Mouse (Mus musculus): ENCODE results near the gene Tmem119. TPM values are rescaled to one million over a fixed set of nuclear protein-coding genes. Genes with fewer than 3 reads are reported as not detected.
A peak's percentile ranks its signal among the peaks of the same experiment; 100 is the strongest.

The Tmem119 gene
- polyA plus RNA-seq, 1 experiment from 2014 or later: 107 TPM

DNA sequence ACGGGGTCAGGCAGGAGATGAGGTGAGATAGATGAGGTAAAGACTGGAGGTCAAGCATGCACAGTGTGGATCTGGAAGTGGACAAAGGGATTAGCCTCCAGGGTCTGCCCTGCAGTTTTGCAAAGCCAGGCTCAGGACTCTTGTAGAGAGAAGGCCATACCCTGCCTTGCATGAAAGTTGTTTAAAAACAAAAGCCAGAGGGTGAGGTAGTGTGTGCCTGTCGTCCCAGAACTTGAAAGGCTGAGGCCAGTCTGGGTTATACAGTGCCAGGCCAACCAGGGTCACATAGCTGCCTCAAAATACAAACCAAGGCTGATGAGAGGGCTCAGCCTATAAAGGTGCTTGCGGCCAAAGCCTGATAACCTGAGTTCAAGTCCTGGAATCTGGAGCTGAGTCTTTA is 31.4 kb upstream of the Tmem119 start:
- Histone ChIP-seq H3K4me1 (ENCODE audit: insufficient read depth, low read depth, low read length) (no peaks in the 10 kb centered on the region), H3K9ac (replicated peaks; ENCODE audit: low read depth) (no peak overlapping the region), H3K4me2 (replicated peaks; ENCODE audit: low read depth, low read length) (no peak overlapping the region), H3K4me3 (ENCODE audit: low read depth, low read length) (no peak overlapping the region), H3K36me3 (ENCODE audit: insufficient read depth, low read length) (no peaks in the 10 kb centered on the region), H3K27ac (ENCODE audit: low read length) (no peak overlapping the region), H3K9me3 (ENCODE audit: low read length) (no peaks in the 10 kb centered on the region), H3K27me3 (replicated peaks; ENCODE audit: insufficient read depth, low read length) (no peaks in the 10 kb centered on the region)
- ATAC-seq (no peak), DNase-seq (ENCODE audit: low spot score) (no peak)
- WGBS: 43% methylated on average over 3 of the region's 3 CpGs
- TF ChIP-seq EP300 (IDR thresholded peaks at IDR 0.05) (no peak), CTCF (IDR thresholded peaks at IDR 0.05) (no peak)

DNA sequence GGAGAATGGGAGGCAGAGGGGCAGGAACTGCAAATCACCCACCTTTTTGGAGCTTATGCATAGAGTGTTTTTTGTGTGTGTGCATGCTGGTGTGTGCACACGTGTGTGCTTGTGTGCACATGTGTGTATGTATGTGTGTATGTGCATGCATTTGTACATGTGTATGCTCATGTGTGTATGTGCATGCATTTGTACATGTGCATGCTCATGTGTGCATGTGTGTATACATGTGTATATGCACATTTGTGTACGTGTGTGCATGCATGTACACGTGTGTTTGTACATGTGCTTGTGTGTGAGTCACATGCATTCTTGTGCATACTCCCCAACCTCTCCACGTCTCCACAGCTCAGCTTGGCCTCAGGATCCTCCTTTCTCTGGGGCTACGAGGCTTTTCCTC is 30.5 kb upstream of the Tmem119 start:
- no peak for ATAC-seq

GRCm38 (mm10) chr5:113830292-113830643 is 30.0 kb upstream of the Tmem119 start:
- no peak overlapping the region for H3K4me2 ChIP-seq (replicated peaks; ENCODE audit: low read depth, low read length)
- ATAC-seq (peak; percentile 25; the same call in 1 of the 2 replicates), DNase-seq (ENCODE audit: low spot score) (no peak)
- WGBS: 39% methylated on average over 10 of the region's 10 CpGs
- H3K27ac ChIP-seq (ENCODE audit: low read length): no peak overlapping the region
- no peaks in the 10 kb centered on the region for H3K27me3 ChIP-seq (replicated peaks; ENCODE audit: insufficient read depth, low read length)
- TF ChIP-seq CTCF (IDR thresholded peaks at IDR 0.05): no peak
- TF ChIP-seq EP300 (IDR thresholded peaks at IDR 0.05): no peak
- H3K36me3 ChIP-seq (ENCODE audit: insufficient read depth, low read length): no peaks in the 10 kb centered on the region
- no peak overlapping the region for H3K9ac ChIP-seq (replicated peaks; ENCODE audit: low read depth)
- H3K4me1 ChIP-seq (ENCODE audit: insufficient read depth, low read depth, low read length): no peaks in the 10 kb centered on the region
- no peaks in the 10 kb centered on the region for H3K9me3 ChIP-seq (ENCODE audit: low read length)
- H3K4me3 ChIP-seq (ENCODE audit: low read depth, low read length): no peak overlapping the region

More for the DNA sequence above, 30.5 kb upstream of the Tmem119 start:
- no peak overlapping the region for H3K9ac ChIP-seq (replicated peaks; ENCODE audit: low read depth)
- TF ChIP-seq CTCF (IDR thresholded peaks at IDR 0.05) (no peak), EP300 (IDR thresholded peaks at IDR 0.05) (no peak)
- H3K27ac ChIP-seq (ENCODE audit: low read length): no peak overlapping the region
- no peaks in the 10 kb centered on the region for H3K27me3 ChIP-seq (replicated peaks; ENCODE audit: insufficient read depth, low read length)
- 78% methylated on average over 5 of the region's 5 CpGs for WGBS
- H3K4me3 ChIP-seq (ENCODE audit: low read depth, low read length): no peak overlapping the region
- H3K4me1 ChIP-seq (ENCODE audit: insufficient read depth, low read depth, low read length): no peaks in the 10 kb centered on the region
- H3K36me3 ChIP-seq (ENCODE audit: insufficient read depth, low read length): no peaks in the 10 kb centered on the region
- H3K9me3 ChIP-seq (ENCODE audit: low read length): no peaks in the 10 kb centered on the region
- no peak overlapping the region for H3K4me2 ChIP-seq (replicated peaks; ENCODE audit: low read depth, low read length)
- no peak for DNase-seq (ENCODE audit: low spot score)

GRCm38 (mm10) chr5:113829566-113830291 is 29.4 kb upstream of the Tmem119 start:
- WGBS: 45% methylated on average over 7 of the region's 7 CpGs
- DNase-seq (ENCODE audit: low spot score) (no peak), ATAC-seq (no peak)
- Histone ChIP-seq H3K9ac (replicated peaks; ENCODE audit: low read depth) (no peak overlapping the region), H3K27me3 (replicated peaks; ENCODE audit: insufficient read depth, low read length) (no peaks in the 10 kb centered on the region), H3K4me3 (ENCODE audit: low read depth, low read length) (no peak overlapping the region), H3K9me3 (ENCODE audit: low read length) (no peaks in the 10 kb centered on the region), H3K36me3 (ENCODE audit: insufficient read depth, low read length) (no peaks in the 10 kb centered on the region), H3K4me1 (ENCODE audit: insufficient read depth, low read depth, low read length) (no peaks in the 10 kb centered on the region), H3K4me2 (replicated peaks; ENCODE audit: low read depth, low read length) (no peak overlapping the region), H3K27ac (ENCODE audit: low read length) (no peak overlapping the region)
- no peak for TF ChIP-seq EP300 (IDR thresholded peaks at IDR 0.05)
- TF ChIP-seq CTCF (IDR thresholded peaks at IDR 0.05): no peak

DNA sequence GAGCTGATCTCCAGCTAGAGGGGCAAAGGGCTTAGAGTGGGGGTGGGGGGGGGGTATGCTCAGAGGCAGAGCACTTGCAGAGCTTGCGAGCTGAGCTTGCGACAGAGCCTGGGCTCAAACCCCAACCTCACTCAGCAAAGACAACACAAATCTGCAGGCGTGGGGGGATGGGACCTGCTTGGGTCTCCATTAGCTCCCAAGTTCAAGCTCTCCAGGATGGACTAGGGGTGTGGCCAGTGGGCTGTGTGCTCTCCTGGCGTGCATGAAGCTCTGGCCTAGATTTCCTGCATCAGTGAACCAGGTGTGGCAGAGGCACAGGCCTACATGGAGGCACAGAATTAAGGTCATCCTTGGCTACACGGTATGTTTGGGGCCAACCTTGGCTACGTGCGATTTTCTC is 28.2 kb upstream of the Tmem119 start:
- TF ChIP-seq EP300 (IDR thresholded peaks at IDR 0.05): no peak
- TF ChIP-seq CTCF (IDR thresholded peaks at IDR 0.05): no peak
- no peaks in the 10 kb centered on the region for H3K9me3 ChIP-seq (ENCODE audit: low read length)
- WGBS: 40% methylated on average over 7 of the region's 7 CpGs
- no peaks in the 10 kb centered on the region for H3K27me3 ChIP-seq (replicated peaks; ENCODE audit: insufficient read depth, low read length)
- no peak overlapping the region for H3K4me3 ChIP-seq (ENCODE audit: low read depth, low read length)
- no peak overlapping the region for H3K4me2 ChIP-seq (replicated peaks; ENCODE audit: low read depth, low read length)
- no peaks in the 10 kb centered on the region for H3K4me1 ChIP-seq (ENCODE audit: insufficient read depth, low read depth, low read length)
- no peak for DNase-seq (ENCODE audit: low spot score)
- no peaks in the 10 kb centered on the region for H3K36me3 ChIP-seq (ENCODE audit: insufficient read depth, low read length)
- H3K27ac ChIP-seq (ENCODE audit: low read length): no peak overlapping the region
- H3K9ac ChIP-seq (replicated peaks; ENCODE audit: low read depth): no peak overlapping the region
- ATAC-seq: no peak

DNA sequence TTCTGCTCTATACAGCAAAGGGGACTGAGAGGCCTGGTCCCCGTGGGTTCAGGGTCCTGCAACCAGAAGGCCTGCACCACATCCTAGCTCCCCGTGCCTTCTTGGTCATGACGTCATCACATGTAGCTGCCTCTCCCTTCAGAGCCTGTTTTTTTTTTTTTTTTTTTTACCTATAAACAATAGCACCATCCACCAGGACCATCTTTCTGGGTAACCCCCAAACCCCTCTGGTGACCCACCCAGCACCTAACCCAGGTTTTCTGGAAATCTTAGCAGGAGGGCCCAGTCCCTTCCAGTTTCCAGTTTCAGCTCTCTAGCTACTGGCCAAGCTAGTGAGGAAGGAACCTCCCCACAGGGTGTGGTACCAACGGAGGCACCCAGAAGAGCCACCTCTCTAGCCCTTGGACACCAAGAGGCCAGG is 27.7 kb upstream of the Tmem119 start:
- WGBS: 44% methylated on average over 4 of the region's 4 CpGs
- H3K4me1 ChIP-seq (ENCODE audit: insufficient read depth, low read depth, low read length): no peaks in the 10 kb centered on the region
- H3K9ac ChIP-seq (replicated peaks; ENCODE audit: low read depth): no peak overlapping the region
- no peaks in the 10 kb centered on the region for H3K9me3 ChIP-seq (ENCODE audit: low read length)
- no peak for TF ChIP-seq EP300 (IDR thresholded peaks at IDR 0.05)
- TF ChIP-seq CTCF (IDR thresholded peaks at IDR 0.05): no peak
- ATAC-seq (no peak), DNase-seq (ENCODE audit: low spot score) (no peak)
- H3K4me3 ChIP-seq (ENCODE audit: low read depth, low read length): no peak overlapping the region
- no peak overlapping the region for H3K27ac ChIP-seq (ENCODE audit: low read length)
- no peaks in the 10 kb centered on the region for H3K36me3 ChIP-seq (ENCODE audit: insufficient read depth, low read length)
- H3K27me3 ChIP-seq (replicated peaks; ENCODE audit: insufficient read depth, low read length): no peaks in the 10 kb centered on the region
- no peak overlapping the region for H3K4me2 ChIP-seq (replicated peaks; ENCODE audit: low read depth, low read length)
